Mouse (Mus musculus) monocyte, adult 5-6 weeks (primary cell): ENCODE data around the gene Mtf1. TPM values are rescaled to one million over a fixed set of nuclear protein-coding genes. Genes with fewer than 3 reads are reported as not detected.

Experiments
- ATAC-seq: fragments of 153-309, 156-312 bp; replicated peaks from 2 replicates; pipeline ENCODE4 v1.8.0; 2017; ENCODE audit warnings: mild to moderate bottlenecking; ENCODE audit not compliant: low TSS enrichment, insufficient number of reproducible peaks, severe bottlenecking, poor library complexity, low FRiP score
- total RNA-seq: library from RNA; stranded (forward); fragments of 200-1000, 200-491, 200-594 nt; gene quantifications from 3 replicates; pipeline ENCODE4 v1.2.3, GENCODE M21; 2017

The Mtf1 gene
- total RNA-seq, 1 experiment from 2014 or later = 50.2 TPM

GRCm38 (mm10) chr4:124843493-124843892 is 41.6 kb downstream of the Mtf1 start:
- ATAC-seq = peak; percentile 64

- peak; percentile 66 for ATAC-seq
Observed at GRCm38 (mm10) chr4:124847573-124847972, 45.7 kb downstream of the Mtf1 start.

- no peak for ATAC-seq
Observed at GRCm38 (mm10) chr4:124849631-124850260, 47.8 kb downstream of the Mtf1 start.

- ATAC-seq = peak; percentile 75
Observed at GRCm38 (mm10) chr4:124850261-124850913, 48.5 kb downstream of the Mtf1 start, which contains the start of gene Yrdc. TSS of gene Yrdc (plus strand) at chr4:124850679.

GRCm38 (mm10) chr4:124850933-124851658 is 49.2 kb downstream of the Mtf1 start, which contains the start of gene 1110065P20Rik:
TSS of gene 1110065P20Rik (minus strand) at chr4:124851196.
- peak; percentile 12; the same call in 1 of the 2 replicates for ATAC-seq

GRCm38 (mm10) chr4:124856294-124856693 is 54.4 kb downstream of the Mtf1 start:
- ATAC-seq = no peak

- ATAC-seq = no peak
Observed at GRCm38 (mm10) chr4:124858370-124858769, 56.5 kb downstream of the Mtf1 start.

GRCm38 (mm10) chr4:124860446-124860845 is 58.5 kb downstream of the Mtf1 start:
- 0 out of 2 replicates have a peak, but pooled peaks have one; percentile 13 for ATAC-seq

GRCm38 (mm10) chr4:124861283-124862188 is 59.6 kb downstream of the Mtf1 start, which contains the start of gene Maneal:
TSS of gene Maneal (minus strand) at chr4:124862171.
- 0 out of 2 replicates have a peak, but pooled peaks have one; percentile 27 for ATAC-seq

GRCm38 (mm10) chr4:124872719-124873118 is 70.8 kb downstream of the Mtf1 start:
- no peak for ATAC-seq

GRCm38 (mm10) chr4:124880599-124880998 is 78.7 kb downstream of the Mtf1 start, which contains the start of gene Epha10:
TSS of gene Epha10 (plus strand) at chr4:124880899.
- ATAC-seq = no peak

- no peak for ATAC-seq
Observed at GRCm38 (mm10) chr4:124881341-124881908, 79.5 kb downstream of the Mtf1 start.

GRCm38 (mm10) chr4:124882151-124882729 is 80.3 kb downstream of the Mtf1 start:
- no peak for ATAC-seq

- ATAC-seq = no peak
Observed at GRCm38 (mm10) chr4:124888702-124889101, 86.8 kb downstream of the Mtf1 start.

GRCm38 (mm10) chr4:124889935-124890334 is 88.0 kb downstream of the Mtf1 start:
- no peak for ATAC-seq

GRCm38 (mm10) chr4:124890831-124891230 is 88.9 kb downstream of the Mtf1 start:
- ATAC-seq = no peak

- no peak for ATAC-seq
Observed at GRCm38 (mm10) chr4:124893769-124894168, 91.9 kb downstream of the Mtf1 start.
